ENCODE assay signal across 12 mouse cellular contexts in the genomic region with DNA sequence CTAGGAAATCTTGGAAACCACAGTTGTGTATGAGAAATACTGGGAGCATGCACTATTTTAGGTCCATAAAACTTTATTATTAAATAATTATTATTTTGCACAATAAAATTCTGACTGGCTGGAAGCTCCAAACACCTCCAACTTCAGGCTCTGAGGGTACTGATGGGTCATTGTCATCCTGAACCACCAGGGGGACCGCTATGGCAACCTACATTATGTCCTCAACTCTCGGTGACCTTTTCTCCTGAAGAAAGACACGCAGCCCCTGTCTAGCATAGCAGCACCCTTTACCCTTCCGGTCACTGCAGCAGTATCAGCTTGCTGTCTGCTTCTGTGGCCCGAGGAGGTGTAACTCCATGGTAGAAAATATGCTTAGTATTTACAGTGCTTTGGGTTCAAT.
DNase-seq lines count a peak whose midpoint lies in the region; ATAC-seq and TF ChIP-seq lines count a peak whose summit lies in the region.
"Had no signal": no experiment of that assay in that cellular context is flagged by ENCODE, and none has a peak within 500 bp of the region (broad histone marks: within the 10 kb centered on the region; RNA-seq: fewer than 3 reads in every experiment).

No protein-coding gene starts in this region.

- H3K27me3 ChIP-seq in kidney, postnatal 0 days (ENCODE audit: insufficient read depth, low read length): no peaks in the 10 kb centered on the region
- no peaks in the 10 kb centered on the region for H3K27me3 ChIP-seq in E14TG2a.4 (ENCODE audit: insufficient read depth, low read length)
- H3K27me3 ChIP-seq: hindbrain, embryonic 15.5 days; neural tube, embryonic 15.5 days had no signal

- TF ChIP-seq CTCF in kidney, postnatal 0 days (IDR thresholded peaks at IDR 0.05; ENCODE audit: low read depth): peak; percentile 56
- TF ChIP-seq CTCF in E14TG2a.4 (conservative IDR thresholded peaks at IDR 0.05; ENCODE audit: low read length): peak; percentile 20

- no peak for ATAC-seq in kidney, postnatal 0 days (replicated peaks; ENCODE audit: low FRiP score, low read depth)
- no peak for ATAC-seq in erythroblast, adult 5-6 weeks (replicated peaks; ENCODE audit: low FRiP score, poor library complexity, severe bottlenecking)

- no peak overlapping the region for H3K9ac ChIP-seq in kidney, postnatal 0 days (ENCODE audit: low read depth, low read length)
- H3K9ac ChIP-seq: hindbrain, embryonic 15.5 days; neural tube, embryonic 15.5 days had no signal

- H3K9me3 ChIP-seq in kidney, postnatal 0 days (replicated peaks; ENCODE audit: low read length): no peaks in the 10 kb centered on the region
- H3K9me3 ChIP-seq in E14TG2a.4 (ENCODE audit: low read length): peaks cover 38% of the 10 kb centered on the region
- H3K9me3 ChIP-seq: hindbrain, embryonic 15.5 days; neural tube, embryonic 15.5 days had no signal

- H3K4me2 ChIP-seq in kidney, postnatal 0 days (ENCODE audit: low read length): no peak overlapping the region
- H3K4me2 ChIP-seq: hindbrain, embryonic 15.5 days; neural tube, embryonic 15.5 days had no signal

- H3K4me1 ChIP-seq in kidney, postnatal 0 days (replicated peaks; ENCODE audit: insufficient read depth, low read length): no peaks in the 10 kb centered on the region
- no peaks in the 10 kb centered on the region for H3K4me1 ChIP-seq in E14TG2a.4 (replicated peaks; ENCODE audit: low read depth, low read length)
- H3K4me1 ChIP-seq: hindbrain, embryonic 15.5 days; neural tube, embryonic 15.5 days had no signal

- peak; percentile 18 to 31 for DNase-seq in adrenal gland, postnatal 36 days
- DNase-seq in adrenal gland, adult 2 months: no peak
- peak; percentile 12 for DNase-seq in kidney, postnatal 0 days (ENCODE audit: low spot score)
- no peak for DNase-seq in kidney, adult 9 months
- peak; percentile 22 for DNase-seq in embryo, embryonic 9.5 days (ENCODE audit: extremely low spot score)
- no peak for DNase-seq in kidney, adult 18-20 months
- DNase-seq: B cell, adult 2 months; thymus, adult 18-20 months had no signal

- no peaks in the 10 kb centered on the region for H3K36me3 ChIP-seq in kidney, postnatal 0 days (ENCODE audit: insufficient read depth, low read length)
- no peaks in the 10 kb centered on the region for H3K36me3 ChIP-seq in E14TG2a.4 (ENCODE audit: insufficient read depth, low read length)
- H3K36me3 ChIP-seq: hindbrain, embryonic 15.5 days had no signal

- WGBS in kidney, postnatal 0 days: 40% methylated on average over 5 of the region's 5 CpGs

- no peak overlapping the region for H3K27ac ChIP-seq in kidney, postnatal 0 days
- H3K27ac ChIP-seq: hindbrain, embryonic 15.5 days; neural tube, embryonic 15.5 days had no signal

- H3K4me3 ChIP-seq in kidney, postnatal 0 days (replicated peaks; ENCODE audit: low read depth, low read length): no peak overlapping the region
- no peak overlapping the region for H3K4me3 ChIP-seq in E14TG2a.4 (replicated peaks; ENCODE audit: low read length)
- H3K4me3 ChIP-seq: hindbrain, embryonic 15.5 days; neural tube, embryonic 15.5 days had no signal

Comparison
In these comparisons a context has a peak if more than half of its experiments do, and no peak if none do; other contexts are left out.
1. DNase-seq: peak in adrenal gland, postnatal 36 days (2 of 2), kidney, postnatal 0 days (single experiment) and embryo, embryonic 9.5 days (single experiment); none in adrenal gland, adult 2 months (single experiment), kidney, adult 9 months (single experiment) and kidney, adult 18-20 months (single experiment).